Mouse (Mus musculus): ENCODE data around the gene Ciao2b. TPM values are rescaled to one million over a fixed set of nuclear protein-coding genes. Genes with fewer than 3 reads are reported as not detected.

Gene Ciao2b
- total RNA-seq, 4 experiments from 2014 or later: 25.0 to 32.7 (median 30.3) TPM

Other genes starting within 250 kb of the Ciao2b start
- gene Cmtm4, start 246.2 kb downstream of the Ciao2b start, total RNA-seq (2022): 10 to 100 TPM; 59.8 to 75.9 (median 66.7) TPM
- 100 to 1,000 TPM; 230 to 304 (median 242) TPM for gene Dync1li2, start 198.9 kb downstream of the Ciao2b start, total RNA-seq (2022)
- under 1 TPM; 0.65 to 0.80 (median 0.74) TPM for gene Terb1, start 132.1 kb downstream of the Ciao2b start, total RNA-seq (2022)
- 10 to 100 TPM; 48.5 to 59.0 (median 51.3) TPM for gene Nae1, start 107.3 kb downstream of the Ciao2b start, total RNA-seq (2022)
- gene Car7, start 107.3 kb downstream of the Ciao2b start, total RNA-seq (2022): 10 to 100 TPM; 17.9 to 28.0 (median 21.8) TPM
- 10 to 100 TPM in 1 of 4 experiments, 1 to 10 TPM in 3; 8.0 to 10.2 (median 9.0) TPM for gene Pdp2, start 50.5 kb downstream of the Ciao2b start, total RNA-seq (2022)
- gene Cdh16, start 17.6 kb downstream of the Ciao2b start, total RNA-seq (2022): not detected
- gene Rrad, start 10.6 kb downstream of the Ciao2b start, total RNA-seq (2022): 1 to 10 TPM; 1.5 to 3.2 (median 1.9) TPM
- not detected for gene Ces2a, start 92.0 kb upstream of the Ciao2b start, total RNA-seq (2022)
- gene Ces2b, start 189.6 kb upstream of the Ciao2b start, total RNA-seq (2022): under 1 TPM in 1 of 4 experiments, not detected in 3; 0.21 TPM
- not detected for gene Ces2c, start 205.1 kb upstream of the Ciao2b start, total RNA-seq (2022)